Mouse (Mus musculus) hindbrain, embryonic 11.5 days (tissue): ENCODE results near the gene Fgfr2. TPM values are rescaled to one million over a fixed set of nuclear protein-coding genes. Genes with fewer than 3 reads are reported as not detected.

Experiments
- ATAC-seq: fragments of 200-750 bp; cut with Nextera tagmentation; 2 replicates; pipeline ENCODE4 v1.8.0; 2017; ENCODE audit warnings: mild to moderate bottlenecking, moderate TSS enrichment, moderate library complexity; ENCODE audit not compliant: low FRiP score
- DNase-seq: peaks from one replicate; pipeline ENCODE4 v3.0.0-alpha.2; 2015; ENCODE audit warnings: low spot score
- H3K27ac ChIP-seq: fragments of 300-500 bp; sonication (generic); 2 replicates; pipeline ENCODE4 v1.5.1; 2014; ENCODE audit warnings: mild to moderate bottlenecking, low read depth, low read length
- H3K27me3 ChIP-seq: fragments of 300-500 bp; sonication (generic); 2 replicates; pipeline ENCODE4 v1.6.1; 2014; ENCODE audit warnings: mild to moderate bottlenecking, low read length, moderate library complexity, mixed read lengths; ENCODE audit not compliant: control insufficient read depth, insufficient read depth
- H3K36me3 ChIP-seq: fragments of 300-500 bp; sonication (generic); 2 replicates; pipeline ENCODE4 v1.6.1; 2014; ENCODE audit warnings: mild to moderate bottlenecking, low read length, moderate library complexity, mixed read lengths; ENCODE audit not compliant: control insufficient read depth, insufficient read depth
- H3K4me1 ChIP-seq: fragments of 300-500 bp; sonication (generic); replicated peaks from 2 replicates; pipeline ENCODE4 v1.6.1; 2014; ENCODE audit warnings: low read length, mixed read lengths; ENCODE audit not compliant: control insufficient read depth, insufficient read depth
- H3K4me2 ChIP-seq: fragments of 300-500 bp; sonication (generic); replicated peaks from 2 replicates; pipeline ENCODE4 v1.6.1; 2014; ENCODE audit warnings: mild to moderate bottlenecking, low read depth, low read length
- H3K4me3 ChIP-seq: fragments of 300-500 bp; sonication (generic); 2 replicates; pipeline ENCODE4 v1.5.1; 2014; ENCODE audit warnings: low read depth, low read length
- H3K9ac ChIP-seq: fragments of 300-500 bp; sonication (generic); 2 replicates; pipeline ENCODE4 v1.6.1; 2014; ENCODE audit warnings: low read depth, low read length
- H3K9me3 ChIP-seq: fragments of 300-500 bp; sonication (generic); 2 replicates; pipeline ENCODE4 v1.6.1; 2016; ENCODE audit warnings: low read length; ENCODE audit not compliant: control insufficient read depth
- WGBS: fragments of 180-500 bp; shearing (Covaris S2); extraction: QIAGEN DNeasy Blood & Tissue Kit; methylation state at CpG from one replicate; pipeline ENCODE4 v1.1.7; 2014; 5-methylcytosine and 5-hydroxymethylcytosine counted together
- polyA plus RNA-seq: library from polyadenylated mRNA; unstranded; fragments of >200 nt; fragmentation: Nextera tagmentation; extraction: Ambion mirVana; gene quantifications from 2 replicates; pipeline ENCODE4 v1.2.1, GENCODE M21; 2014

The Fgfr2 gene
- polyA plus RNA-seq, 1 experiment from 2014 or later, result 71.3 TPM

GRCm38 (mm10) chr7:130951004-130951403 is 2172.1 kb downstream of the Fgfr2 start:
- WGBS, result 86% methylated on average over 5 of the region's 5 CpGs
- Histone ChIP-seq H3K4me2 (no peak overlapping the region), H3K27me3 (no peaks in the 10 kb centered on the region), H3K9ac (no peak overlapping the region), H3K9me3 (no peaks in the 10 kb centered on the region), H3K4me3 (no peak overlapping the region), H3K27ac (no peak overlapping the region), H3K4me1 (no peaks in the 10 kb centered on the region), H3K36me3 (no peaks in the 10 kb centered on the region)
- ATAC-seq, result no peak
- no peak for DNase-seq

- no peaks in the 10 kb centered on the region for H3K36me3 ChIP-seq
- no peak overlapping the region for H3K4me3 ChIP-seq
- 92% methylated on average over 7 of the region's 7 CpGs for WGBS
- H3K27me3 ChIP-seq, result no peaks in the 10 kb centered on the region
- no peak overlapping the region for H3K9ac ChIP-seq
- no peak for DNase-seq
- H3K9me3 ChIP-seq, result no peaks in the 10 kb centered on the region
- H3K4me2 ChIP-seq, result no peak overlapping the region
- ATAC-seq, result no peak
- H3K4me1 ChIP-seq, result no peaks in the 10 kb centered on the region
- H3K27ac ChIP-seq, result no peak overlapping the region
Measured at GRCm38 (mm10) chr7:130950482-130950881, 2172.7 kb downstream of the Fgfr2 start.

DNA sequence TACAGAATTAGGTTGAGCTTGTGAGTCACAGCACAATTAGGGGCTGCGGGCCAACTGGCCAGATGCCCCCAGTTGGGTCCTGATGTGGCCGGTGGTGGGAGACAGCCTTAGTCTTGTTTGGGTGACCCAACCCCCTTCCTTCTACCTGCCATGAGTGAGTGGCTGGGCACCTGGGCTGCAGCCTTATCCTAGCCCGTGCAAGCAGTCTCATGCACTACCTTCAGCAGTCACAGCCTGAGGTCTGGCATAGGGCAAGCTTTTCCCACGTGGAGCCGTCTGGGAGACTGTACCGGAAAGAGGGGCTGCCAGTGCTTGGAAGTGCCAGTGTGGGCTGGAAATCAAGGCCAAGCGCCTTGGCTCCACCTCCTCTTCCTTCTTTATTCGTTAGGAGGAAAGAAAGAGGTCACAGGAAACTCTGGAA is 2173.8 kb downstream of the Fgfr2 start:
- Histone ChIP-seq H3K9me3 (no peaks in the 10 kb centered on the region), H3K4me3 (no peak overlapping the region), H3K4me1 (no peaks in the 10 kb centered on the region), H3K36me3 (no peaks in the 10 kb centered on the region), H3K9ac (no peak overlapping the region), H3K27ac (no peak overlapping the region), H3K4me2 (no peak overlapping the region), H3K27me3 (no peaks in the 10 kb centered on the region)
- 58% methylated on average over 8 of the region's 8 CpGs for WGBS
- DNase-seq (no peak), ATAC-seq (no peak)

- ATAC-seq, result no peak
- Histone ChIP-seq H3K4me3 (no peak overlapping the region), H3K36me3 (no peaks in the 10 kb centered on the region), H3K27ac (no peak overlapping the region), H3K9me3 (no peaks in the 10 kb centered on the region), H3K9ac (no peak overlapping the region), H3K4me1 (no peaks in the 10 kb centered on the region), H3K4me2 (no peak overlapping the region), H3K27me3 (no peaks in the 10 kb centered on the region)
- 75% methylated on average over 5 of the region's 5 CpGs for WGBS
- no peak for DNase-seq
Measured at GRCm38 (mm10) chr7:130948563-130949208, 2174.5 kb downstream of the Fgfr2 start.

- H3K27me3 ChIP-seq, result no peaks in the 10 kb centered on the region
Measured at GRCm38 (mm10) chr7:130946303-130946702, 2176.8 kb downstream of the Fgfr2 start.

GRCm38 (mm10) chr7:130945730-130946129 is 2177.4 kb downstream of the Fgfr2 start:
- Histone ChIP-seq H3K4me3 (no peak overlapping the region), H3K27me3 (no peaks in the 10 kb centered on the region), H3K4me1 (no peaks in the 10 kb centered on the region), H3K9me3 (no peaks in the 10 kb centered on the region), H3K9ac (no peak overlapping the region), H3K27ac (no peak overlapping the region), H3K4me2 (no peak overlapping the region), H3K36me3 (no peaks in the 10 kb centered on the region)
- WGBS, result 90% methylated on average over 3 of the region's 3 CpGs
- ATAC-seq (no peak), DNase-seq (no peak)

More at GRCm38 (mm10) chr7:130946303-130946702, 2176.8 kb downstream of the Fgfr2 start:
- ATAC-seq (no peak), DNase-seq (no peak)
- H3K4me1 ChIP-seq, result no peaks in the 10 kb centered on the region
- H3K4me3 ChIP-seq, result no peak overlapping the region
- H3K4me2 ChIP-seq, result no peak overlapping the region
- WGBS, result 88% methylated on average over 12 of the region's 12 CpGs
- no peaks in the 10 kb centered on the region for H3K36me3 ChIP-seq
- H3K27ac ChIP-seq, result no peak overlapping the region
- H3K9ac ChIP-seq, result no peak overlapping the region
- H3K9me3 ChIP-seq, result no peaks in the 10 kb centered on the region

- Histone ChIP-seq H3K27me3 (no peaks in the 10 kb centered on the region), H3K4me1 (no peaks in the 10 kb centered on the region), H3K4me3 (no peak overlapping the region), H3K9me3 (no peaks in the 10 kb centered on the region), H3K9ac (no peak overlapping the region), H3K27ac (no peak overlapping the region), H3K4me2 (no peak overlapping the region), H3K36me3 (no peaks in the 10 kb centered on the region)
- no peak for DNase-seq
- ATAC-seq, result no peak
- 90% methylated on average over 11 of the region's 11 CpGs for WGBS
Measured at GRCm38 (mm10) chr7:130944766-130945475, 2178.2 kb downstream of the Fgfr2 start.

GRCm38 (mm10) chr7:130943280-130943895 is 2179.8 kb downstream of the Fgfr2 start:
- Histone ChIP-seq H3K36me3 (no peaks in the 10 kb centered on the region), H3K9ac (no peak overlapping the region), H3K27me3 (peaks cover under 1% of the 10 kb centered on the region; the same call in 1 of the 2 replicates), H3K4me3 (no peak overlapping the region), H3K27ac (no peak overlapping the region), H3K9me3 (no peaks in the 10 kb centered on the region), H3K4me1 (no peaks in the 10 kb centered on the region), H3K4me2 (no peak overlapping the region)
- 91% methylated on average over 9 of the region's 9 CpGs for WGBS
- DNase-seq (no peak), ATAC-seq (no peak)
